In genomic region chr6:90715245-90715905, GRCm38 (mm10) we compare ENCODE assay signal across 8 mouse cellular contexts.
DNase-seq lines count a peak whose midpoint lies in the region; ATAC-seq and TF ChIP-seq lines count a peak whose summit lies in the region.

No protein-coding gene starts in this region.

- H3K9me3 ChIP-seq in kidney, embryonic 15.5 days (replicated peaks), result no peaks in the 10 kb centered on the region
- H3K9me3 ChIP-seq in hindbrain, embryonic 11.5 days (ENCODE audit: control insufficient read depth, low read length), result no peaks in the 10 kb centered on the region
- no peaks in the 10 kb centered on the region for H3K9me3 ChIP-seq in midbrain, embryonic 11.5 days (ENCODE audit: control insufficient read depth, low read length)

- peak overlapping the region; percentile 69 for H3K9ac ChIP-seq in kidney, embryonic 15.5 days
- peak overlapping the region; percentile 73 for H3K9ac ChIP-seq in hindbrain, embryonic 11.5 days (ENCODE audit: low read depth, low read length)
- peak overlapping the region; percentile 77 for H3K9ac ChIP-seq in midbrain, embryonic 11.5 days (ENCODE audit: low read length)

- peaks cover 87% of the 10 kb centered on the region for H3K4me1 ChIP-seq in kidney, embryonic 15.5 days
- H3K4me1 ChIP-seq in hindbrain, embryonic 11.5 days (replicated peaks; ENCODE audit: control insufficient read depth, insufficient read depth, low read length), result peaks cover 24% of the 10 kb centered on the region
- peaks cover 49% of the 10 kb centered on the region for H3K4me1 ChIP-seq in midbrain, embryonic 11.5 days (ENCODE audit: control insufficient read depth, insufficient read depth, low read length)

- peak overlapping the region; percentile 64 for H3K4me3 ChIP-seq in kidney, embryonic 15.5 days (replicated peaks)
- peak overlapping the region; percentile 64 for H3K4me3 ChIP-seq in hindbrain, embryonic 11.5 days (ENCODE audit: low read depth, low read length)
- H3K4me3 ChIP-seq in midbrain, embryonic 11.5 days (ENCODE audit: low read depth, low read length), result peak overlapping the region; percentile 64

- WGBS in kidney, embryonic 15.5 days, result 48% methylated on average over 4 of the region's 4 CpGs
- 60% methylated on average over 4 of the region's 4 CpGs for WGBS in hindbrain, embryonic 11.5 days
- 64% methylated on average over 4 of the region's 4 CpGs for WGBS in midbrain, embryonic 11.5 days

- no peaks in the 10 kb centered on the region for H3K27me3 ChIP-seq in kidney, embryonic 15.5 days
- no peaks in the 10 kb centered on the region for H3K27me3 ChIP-seq in hindbrain, embryonic 11.5 days (ENCODE audit: control insufficient read depth, insufficient read depth, low read length)
- H3K27me3 ChIP-seq in midbrain, embryonic 11.5 days (ENCODE audit: control insufficient read depth, insufficient read depth, low read length), result no peaks in the 10 kb centered on the region

- no peak for TF ChIP-seq POLR2A in brain, embryonic 14.5 days (IDR thresholded peaks at IDR 0.05; ENCODE audit: borderline replicate concordance, extremely low read depth, insufficient read depth, insufficient read length, poor library complexity, severe bottlenecking)

- TF ChIP-seq CTCF in brain, embryonic 14.5 days (IDR thresholded peaks at IDR 0.05; ENCODE audit: borderline replicate concordance, extremely low read depth, insufficient read depth, insufficient read length), result no peak

- peak overlapping the region; percentile 85 for H3K4me2 ChIP-seq in kidney, embryonic 15.5 days
- peak overlapping the region; percentile 84 for H3K4me2 ChIP-seq in hindbrain, embryonic 11.5 days (replicated peaks; ENCODE audit: low read depth, low read length)
- peak overlapping the region; percentile 88 for H3K4me2 ChIP-seq in midbrain, embryonic 11.5 days

- no peak for ATAC-seq in kidney, embryonic 15.5 days (replicated peaks; ENCODE audit: low FRiP score)
- 0 out of 2 replicates have a peak, but pooled peaks have one; percentile 28 for ATAC-seq in hindbrain, embryonic 11.5 days (ENCODE audit: low FRiP score)
- peak; percentile 70 for ATAC-seq in midbrain, embryonic 11.5 days (ENCODE audit: low FRiP score)

- H3K27ac ChIP-seq in kidney, embryonic 15.5 days, result peak overlapping the region; percentile 83
- H3K27ac ChIP-seq in hindbrain, embryonic 11.5 days (ENCODE audit: low read depth, low read length), result peak overlapping the region; percentile 30
- H3K27ac ChIP-seq in midbrain, embryonic 11.5 days (ENCODE audit: low read depth, low read length), result peak overlapping the region; percentile 31

- no peak for DNase-seq in kidney, adult 11 months
- peak; percentile 80 for DNase-seq in brain, embryonic 14.5 days (ENCODE audit: low read depth)
- DNase-seq in hindbrain, embryonic 11.5 days (ENCODE audit: low spot score), result no peak
- peak; percentile 84 for DNase-seq in midbrain, embryonic 11.5 days (ENCODE audit: low spot score, missing footprints)
- DNase-seq in embryo, embryonic 9.5 days (ENCODE audit: extremely low spot score), result no peak
- DNase-seq in urinary bladder, postnatal 14 days (ENCODE audit: low spot score), result no peak
- DNase-seq in right cerebral cortex, postnatal 14 days, result no peak

- H3K36me3 ChIP-seq in kidney, embryonic 15.5 days, result no peaks in the 10 kb centered on the region
- H3K36me3 ChIP-seq in hindbrain, embryonic 11.5 days (ENCODE audit: control insufficient read depth, insufficient read depth, low read length), result no peaks in the 10 kb centered on the region
- no peaks in the 10 kb centered on the region for H3K36me3 ChIP-seq in midbrain, embryonic 11.5 days (ENCODE audit: control insufficient read depth, insufficient read depth, low read length)

Comparison
In these comparisons a context has a peak if more than half of its experiments do, and no peak if none do; other contexts are left out.
1. H3K27ac ChIP-seq: peak in every context shown above with its lines; median percentile 83 in kidney, embryonic 15.5 days; 31 in midbrain, embryonic 11.5 days; 30 in hindbrain, embryonic 11.5 days.
2. DNase-seq: peak in brain, embryonic 14.5 days (single experiment) and midbrain, embryonic 11.5 days (single experiment); none in kidney, adult 11 months (single experiment), hindbrain, embryonic 11.5 days (single experiment), embryo, embryonic 9.5 days (single experiment), urinary bladder, postnatal 14 days (single experiment) and right cerebral cortex, postnatal 14 days (single experiment).
3. Peak in every context shown above with its lines, with median percentiles within 50 percentile points of each other: H3K4me2 ChIP-seq, H3K4me3 ChIP-seq and H3K9ac ChIP-seq.